ENCODE assay signal across 13 mouse cellular contexts in the genomic region with DNA sequence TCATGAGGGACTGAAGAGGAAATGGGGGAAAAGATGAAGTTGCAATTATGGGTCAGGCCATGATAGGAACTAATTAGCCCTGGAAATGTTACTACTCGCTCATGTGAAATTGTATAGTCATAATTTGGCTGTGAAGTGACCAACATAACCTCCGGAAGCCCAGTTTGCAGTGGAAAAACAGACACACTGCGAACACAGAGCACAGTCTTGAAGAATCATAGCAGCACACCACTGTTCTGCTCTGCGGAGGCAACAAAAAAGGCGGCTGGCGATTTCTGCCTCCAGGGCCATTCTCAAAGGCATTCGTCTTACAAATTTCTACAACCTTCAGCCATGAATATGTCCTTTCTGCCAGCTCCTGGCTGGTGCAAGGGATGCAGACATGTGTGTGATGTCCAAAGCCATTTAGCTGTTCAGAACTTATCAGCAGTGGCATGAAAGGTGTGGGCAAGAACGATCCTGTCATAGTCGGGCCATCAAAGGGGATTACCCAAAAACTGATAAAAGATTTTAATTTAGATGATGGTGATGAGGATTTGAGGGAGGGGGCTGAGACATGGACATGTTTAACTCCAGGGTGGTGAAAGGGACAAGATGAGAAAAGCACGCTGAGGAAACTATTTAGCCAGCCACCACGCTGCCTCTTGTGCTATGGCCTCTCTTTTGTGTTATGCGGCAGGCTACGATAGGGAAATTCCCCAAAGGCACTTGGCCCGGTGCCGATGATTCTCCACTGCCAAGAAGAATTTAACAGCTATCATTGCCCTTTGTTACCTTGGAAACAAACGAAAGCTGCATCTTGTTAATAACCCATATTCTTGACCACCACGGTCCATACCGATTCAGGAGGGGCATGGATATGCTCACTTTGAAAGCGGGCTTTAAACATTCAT.
DNase-seq lines count a peak whose midpoint lies in the region; ATAC-seq lines count a peak whose summit lies in the region.
"Had no signal": no experiment of that assay in that cellular context is flagged by ENCODE, and none has a peak within 500 bp of the region (broad histone marks: within the 10 kb centered on the region; RNA-seq: fewer than 3 reads in every experiment).

No protein-coding gene starts in this region.

- ATAC-seq in forebrain, embryonic 14.5 days, result no peak
- no peak for ATAC-seq in forebrain, embryonic 11.5 days (replicated peaks; ENCODE audit: low FRiP score)
- ATAC-seq in kidney, embryonic 14.5 days (ENCODE audit: low FRiP score, low TSS enrichment), result no peak

- H3K4me2 ChIP-seq in forebrain, embryonic 14.5 days (ENCODE audit: low read length), result no peak overlapping the region
- H3K4me2 ChIP-seq in forebrain, embryonic 11.5 days (ENCODE audit: low read depth, low read length, severe bottlenecking), result no peak overlapping the region
- H3K4me2 ChIP-seq in kidney, embryonic 14.5 days (replicated peaks; ENCODE audit: low read depth, low read length), result no peak overlapping the region
- H3K4me2 ChIP-seq: embryonic facial prominence, embryonic 15.5 days had no signal

- H3K4me3 ChIP-seq in forebrain, embryonic 14.5 days (ENCODE audit: low read depth, low read length), result no peak overlapping the region
- no peak overlapping the region for H3K4me3 ChIP-seq in forebrain, embryonic 11.5 days (ENCODE audit: low read depth, low read length)
- no peak overlapping the region for H3K4me3 ChIP-seq in kidney, embryonic 14.5 days (ENCODE audit: low read length)
- H3K4me3 ChIP-seq: embryonic facial prominence, embryonic 15.5 days had no signal

- no peaks in the 10 kb centered on the region for H3K9me3 ChIP-seq in forebrain, embryonic 14.5 days (replicated peaks; ENCODE audit: control insufficient read depth, low read length)
- no peaks in the 10 kb centered on the region for H3K9me3 ChIP-seq in forebrain, embryonic 11.5 days (ENCODE audit: control insufficient read depth, low read length)
- no peaks in the 10 kb centered on the region for H3K9me3 ChIP-seq in kidney, embryonic 14.5 days (ENCODE audit: control insufficient read depth, low read length)
- H3K9me3 ChIP-seq: embryonic facial prominence, embryonic 15.5 days had no signal

- no peaks in the 10 kb centered on the region for H3K36me3 ChIP-seq in forebrain, embryonic 14.5 days (ENCODE audit: control insufficient read depth, insufficient read depth, low read length)
- H3K36me3 ChIP-seq in forebrain, embryonic 11.5 days (ENCODE audit: control insufficient read depth, insufficient read depth, low read length), result no peaks in the 10 kb centered on the region
- H3K36me3 ChIP-seq in kidney, embryonic 14.5 days (ENCODE audit: control insufficient read depth, insufficient read depth, low read length), result no peaks in the 10 kb centered on the region
- H3K36me3 ChIP-seq: embryonic facial prominence, embryonic 15.5 days had no signal

- peaks cover 9% of the 10 kb centered on the region; the same call in 1 of the 2 replicates for H3K4me1 ChIP-seq in forebrain, embryonic 14.5 days (ENCODE audit: control insufficient read depth, insufficient read depth, low read length)
- no peaks in the 10 kb centered on the region for H3K4me1 ChIP-seq in forebrain, embryonic 11.5 days (replicated peaks; ENCODE audit: control insufficient read depth, insufficient read depth, low read length)
- H3K4me1 ChIP-seq in kidney, embryonic 14.5 days (ENCODE audit: control insufficient read depth, insufficient read depth, low read length), result no peaks in the 10 kb centered on the region
- H3K4me1 ChIP-seq: embryonic facial prominence, embryonic 15.5 days had no signal

- no peak overlapping the region for H3K9ac ChIP-seq in forebrain, embryonic 14.5 days (ENCODE audit: low read length)
- H3K9ac ChIP-seq in forebrain, embryonic 11.5 days (ENCODE audit: low read length), result no peak overlapping the region
- no peak overlapping the region for H3K9ac ChIP-seq in kidney, embryonic 14.5 days (ENCODE audit: low read depth, low read length)
- H3K9ac ChIP-seq: embryonic facial prominence, embryonic 15.5 days; liver, embryonic 14.5 days had no signal

- no peaks in the 10 kb centered on the region for H3K27me3 ChIP-seq in forebrain, embryonic 14.5 days (replicated peaks; ENCODE audit: control insufficient read depth, insufficient read depth, low read length)
- no peaks in the 10 kb centered on the region for H3K27me3 ChIP-seq in forebrain, embryonic 11.5 days (ENCODE audit: control insufficient read depth, insufficient read depth, low read length)
- H3K27me3 ChIP-seq in kidney, embryonic 14.5 days (ENCODE audit: control insufficient read depth, insufficient read depth, low read length), result no peaks in the 10 kb centered on the region
- H3K27me3 ChIP-seq: embryonic facial prominence, embryonic 15.5 days had no signal

- H3K27ac ChIP-seq in forebrain, embryonic 14.5 days (ENCODE audit: low read depth, low read length), result no peak overlapping the region
- no peak overlapping the region for H3K27ac ChIP-seq in forebrain, embryonic 11.5 days (ENCODE audit: low read depth, low read length)
- H3K27ac ChIP-seq in kidney, embryonic 14.5 days (ENCODE audit: low read depth, low read length), result no peak overlapping the region
- H3K27ac ChIP-seq: embryonic facial prominence, embryonic 15.5 days; liver, embryonic 14.5 days had no signal

- WGBS in forebrain, embryonic 14.5 days, result 59% methylated on average over 19 of the region's 19 CpGs
- 80% methylated on average over 19 of the region's 19 CpGs for WGBS in forebrain, embryonic 11.5 days
- WGBS in kidney, embryonic 14.5 days, result 77% methylated on average over 19 of the region's 19 CpGs

- peak; percentile 64 for DNase-seq in forebrain, embryonic 14.5 days (ENCODE audit: low spot score)
- DNase-seq in forebrain, embryonic 11.5 days (ENCODE audit: low spot score), result no peak
- peak; percentile 15 for DNase-seq in kidney, postnatal 10 days
- DNase-seq in right cerebral cortex, postnatal 4 days, result peak; percentile 29
- no peak for DNase-seq in right cerebral cortex, postnatal 14 days
- peak; percentile 85 for DNase-seq in retina, postnatal 1 day
- no peak for DNase-seq in MN1 (ENCODE audit: low spot score)
- DNase-seq: adrenal gland, postnatal 10 days; kidney, adult 18-20 months; right cerebral cortex, postnatal 25 days had no signal

Comparison
In these comparisons a context has a peak if more than half of its experiments do, and no peak if none do; other contexts are left out.
1. DNase-seq: peak in forebrain, embryonic 14.5 days (single experiment), kidney, postnatal 10 days (single experiment), right cerebral cortex, postnatal 4 days (single experiment) and retina, postnatal 1 day (single experiment); none in forebrain, embryonic 11.5 days (single experiment), right cerebral cortex, postnatal 14 days (single experiment) and MN1 (single experiment).